Mouse (Mus musculus) CD8-positive naive resting alpha-beta T cell, adult 2 months (primary cell): ENCODE results near the gene Sdr39u1.

Experiments
- DNase-seq, 2 experiments: peaks; one replicate each; pipeline ENCODE4 v3.0.0; 2022; ENCODE audit warnings: low read depth in 2 of 2, low spot score in 2 of 2

Gene Sdr39u1

DNA sequence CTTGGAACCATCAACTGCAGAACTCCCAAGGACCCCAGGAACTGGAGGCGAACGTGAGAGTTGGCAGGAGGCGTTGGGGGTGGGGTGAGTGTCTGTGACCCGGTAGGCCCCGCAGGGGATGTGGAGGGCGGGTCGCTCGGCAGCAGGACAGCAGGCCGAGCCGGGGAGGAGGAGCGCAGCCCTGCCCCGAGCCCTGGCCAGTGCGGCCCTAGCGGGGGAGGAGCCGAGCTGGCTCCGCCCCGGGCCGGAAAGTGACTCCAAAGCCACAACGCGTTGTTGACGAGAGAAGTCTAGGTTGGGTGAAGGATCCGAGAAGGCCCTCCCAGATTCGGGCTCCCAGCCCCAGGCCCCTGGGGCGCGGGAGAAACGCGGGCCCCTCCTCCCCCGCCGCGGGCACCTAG, 15.4 kb downstream of the Sdr39u1 start, which contains the start of gene Khnyn:
Khnyn (plus strand) TSS at position 235 of the 401 bp plus-strand sequence.
- DNase-seq, result peak; percentile 56 to 62

DNA sequence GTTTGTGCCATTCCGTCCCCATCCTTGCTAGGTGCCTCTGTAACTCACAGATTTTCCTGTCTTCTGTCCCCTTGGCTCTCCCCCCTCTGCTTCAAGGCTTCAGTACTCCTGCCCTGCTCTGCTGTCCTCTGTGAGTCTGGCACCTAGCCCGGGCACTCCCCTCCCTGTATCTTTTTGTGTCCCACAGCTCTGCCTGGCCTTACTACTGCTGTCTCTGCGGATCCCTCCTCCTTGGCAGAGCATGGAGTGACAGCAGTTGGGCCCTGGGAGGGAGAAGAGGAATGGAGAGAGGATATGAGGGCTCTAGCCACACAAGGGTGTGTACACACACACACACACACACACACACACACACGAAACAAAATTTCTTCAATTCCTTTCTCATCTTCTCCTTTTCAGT, 15.9 kb downstream of the Sdr39u1 start, which contains the start of gene Cbln3:
Cbln3 (minus strand) TSS at position 227 of the 400 bp plus-strand sequence.
- DNase-seq, result no peak

DNA sequence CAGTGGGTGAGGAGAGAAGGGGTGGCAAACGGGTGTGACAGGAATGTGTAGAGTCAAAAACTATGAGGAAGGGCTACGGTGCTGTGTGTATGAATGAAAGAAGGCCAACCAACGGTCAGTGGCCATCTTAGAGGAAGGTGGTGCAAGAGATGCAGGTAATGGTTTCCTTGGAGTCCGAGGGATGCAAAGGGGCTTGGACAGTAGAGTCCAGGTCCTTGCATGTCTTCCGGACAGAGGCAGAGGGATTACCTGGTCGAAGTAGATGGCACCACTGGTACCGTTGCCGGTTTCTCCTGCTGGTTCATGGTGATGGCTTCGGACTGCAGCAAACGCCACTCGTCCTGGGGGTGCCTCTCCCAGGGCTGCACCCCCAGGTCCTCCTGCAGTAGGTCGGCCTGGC, 16.4 kb downstream of the Sdr39u1 start:
- DNase-seq, result no peak

DNA sequence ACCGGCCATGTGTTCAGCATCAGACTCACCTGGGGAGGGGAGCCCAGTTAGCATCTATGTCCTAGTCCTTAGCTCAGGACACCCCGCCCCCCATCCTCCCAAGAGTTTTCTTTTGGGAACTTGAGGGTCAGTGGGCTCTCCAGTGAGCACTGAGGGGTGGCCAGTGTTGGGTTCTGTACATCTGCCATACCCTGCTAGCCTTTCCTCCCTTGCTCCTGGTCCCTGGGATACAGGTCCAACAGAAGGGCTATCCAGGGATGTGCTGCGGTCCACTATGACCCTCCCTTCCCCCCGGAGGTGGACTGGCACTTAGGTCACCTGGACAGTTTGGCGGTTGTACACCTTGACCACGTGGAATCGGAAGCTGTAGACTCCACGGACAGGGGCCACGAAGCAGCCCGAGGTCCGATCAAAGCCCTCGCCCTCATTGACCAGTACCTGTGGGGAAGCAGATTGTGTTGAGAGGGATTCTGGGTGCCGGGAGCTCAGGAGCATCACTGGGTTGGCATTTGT, 16.9 kb downstream of the Sdr39u1 start:
- no peak for DNase-seq

DNA sequence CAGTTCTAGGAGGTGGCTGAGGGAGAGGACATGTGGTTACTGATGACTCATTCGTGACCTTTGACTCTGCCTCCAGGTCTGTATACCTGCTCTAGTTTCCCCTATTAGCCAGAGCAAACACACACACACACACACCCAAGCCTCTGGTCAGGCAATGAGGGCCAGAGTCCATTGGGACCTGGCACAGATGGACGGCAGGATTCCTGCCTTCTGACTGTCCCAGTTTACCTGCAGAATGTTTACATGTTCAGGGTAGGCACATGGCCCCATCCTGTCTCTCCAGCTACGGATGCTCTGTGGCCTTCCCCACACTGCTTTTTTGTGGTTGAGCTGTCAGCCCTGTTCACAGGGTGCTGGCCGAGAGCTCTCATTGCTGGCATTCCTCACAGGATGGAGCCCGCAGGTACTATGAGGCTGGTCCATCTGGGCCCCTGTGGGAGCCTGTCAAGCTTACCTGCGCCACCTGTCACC, 17.9 kb downstream of the Sdr39u1 start:
- DNase-seq, result peak; percentile 19 to 35

DNA sequence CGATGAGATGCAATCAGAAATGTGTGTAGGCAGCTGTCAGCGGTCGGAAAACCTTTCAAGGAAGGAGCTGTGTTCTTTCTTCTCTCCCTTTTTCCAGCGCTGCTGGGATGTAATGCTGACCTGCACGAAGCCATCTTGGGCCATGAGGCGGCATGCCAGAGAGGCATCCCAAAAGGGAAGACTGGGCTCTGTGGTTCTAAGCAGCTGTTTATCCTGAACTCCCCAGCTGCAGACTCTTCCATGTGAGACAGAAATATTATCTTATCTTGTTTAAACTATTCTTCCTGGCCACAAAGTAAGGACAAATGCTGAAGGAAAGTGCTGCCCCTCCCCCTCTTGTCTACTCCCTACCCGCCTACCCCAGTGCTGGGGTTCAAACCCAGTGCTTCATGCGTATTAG, 19.1 kb downstream of the Sdr39u1 start:
- DNase-seq, result no peak

DNA sequence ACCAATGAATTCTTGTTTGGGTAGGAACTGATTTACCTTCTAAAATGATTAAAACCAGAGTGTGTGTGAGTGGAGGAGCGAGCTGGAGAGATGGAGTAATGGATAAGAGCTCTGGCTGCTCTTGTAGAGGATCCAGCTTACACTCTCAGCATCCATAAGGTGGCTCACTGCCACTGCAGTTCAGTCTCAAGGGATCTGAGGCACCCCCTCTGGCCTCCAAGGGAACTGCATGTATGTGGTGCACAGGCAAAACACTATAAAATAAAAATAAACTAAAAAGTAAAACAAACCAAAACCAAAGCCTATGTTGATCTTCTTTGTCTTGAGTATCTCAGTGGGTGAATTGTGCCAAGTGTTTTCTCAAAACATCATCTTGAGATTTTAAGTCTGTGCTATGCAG, 20.5 kb downstream of the Sdr39u1 start:
- peak; percentile 66 to 84 for DNase-seq

DNA sequence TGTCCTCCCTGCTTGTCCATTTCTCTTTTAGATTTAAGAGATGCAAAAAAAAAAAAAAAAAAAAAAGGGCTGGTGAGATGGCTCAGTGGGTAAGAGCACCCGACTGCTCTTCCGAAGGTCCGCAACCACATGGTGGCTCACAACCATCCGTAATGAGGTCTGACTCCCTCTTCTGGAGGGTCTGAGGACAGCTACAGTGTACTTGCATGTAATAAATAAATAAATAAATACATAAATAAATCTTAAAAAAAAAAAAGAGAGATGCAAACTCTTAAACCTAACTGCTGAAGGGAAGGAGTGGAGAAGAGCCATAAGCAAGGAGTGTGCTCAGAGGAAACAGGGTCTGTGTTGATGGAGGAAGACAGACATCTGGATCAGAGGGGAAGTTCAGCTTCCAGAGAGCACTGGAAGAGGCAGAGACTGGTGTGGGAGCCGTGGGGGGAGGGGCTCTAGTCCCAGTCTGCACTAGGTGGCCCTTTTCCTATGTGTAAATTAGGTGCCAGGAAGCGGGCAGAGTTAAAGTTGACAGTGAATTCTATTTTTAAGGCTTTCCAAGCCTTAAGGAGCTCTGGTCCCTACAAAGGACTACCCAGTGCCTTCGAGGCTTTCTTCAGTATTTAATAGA, 21.7 kb downstream of the Sdr39u1 start:
- no peak for DNase-seq

DNA sequence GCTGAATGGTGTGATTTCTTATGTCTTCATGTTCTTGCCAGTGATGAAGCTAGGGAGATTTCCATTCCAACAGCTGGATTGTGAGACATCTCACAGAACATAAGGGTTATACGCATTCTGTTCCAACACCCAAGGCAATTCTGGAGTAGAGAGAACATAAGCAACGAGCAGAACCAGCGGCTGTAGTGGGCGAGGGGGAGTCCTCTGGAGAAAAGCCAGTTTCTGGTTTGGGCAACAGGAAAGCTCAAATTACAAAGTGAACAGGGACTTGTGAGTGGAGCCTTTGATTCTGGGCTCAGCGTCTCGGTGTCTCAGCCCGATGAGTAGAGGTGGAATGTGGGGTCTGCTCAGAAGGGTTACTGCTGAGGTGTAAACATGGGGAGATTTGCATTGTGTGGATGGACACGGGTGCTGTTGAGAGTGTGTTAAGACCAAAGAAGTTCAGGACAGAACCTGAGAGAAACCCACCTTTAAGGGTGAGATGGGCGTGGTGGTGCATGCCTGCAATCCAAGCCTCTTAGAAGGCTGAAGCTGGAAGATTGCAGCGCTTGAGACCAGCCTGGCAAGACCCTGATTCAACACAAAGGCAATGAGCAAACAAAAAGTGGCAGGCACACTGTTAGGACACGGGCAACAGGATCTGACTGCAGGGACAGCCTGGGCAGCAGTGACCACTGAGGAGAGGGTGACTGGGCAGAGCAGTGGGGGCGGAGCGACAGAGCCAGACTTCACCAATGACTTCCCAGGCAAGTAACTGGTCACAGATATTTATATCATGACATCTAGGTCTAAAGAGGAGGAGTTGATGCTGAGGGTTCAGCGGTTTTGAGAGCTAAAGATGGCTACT, 22.4 kb downstream of the Sdr39u1 start:
- no peak for DNase-seq

DNA sequence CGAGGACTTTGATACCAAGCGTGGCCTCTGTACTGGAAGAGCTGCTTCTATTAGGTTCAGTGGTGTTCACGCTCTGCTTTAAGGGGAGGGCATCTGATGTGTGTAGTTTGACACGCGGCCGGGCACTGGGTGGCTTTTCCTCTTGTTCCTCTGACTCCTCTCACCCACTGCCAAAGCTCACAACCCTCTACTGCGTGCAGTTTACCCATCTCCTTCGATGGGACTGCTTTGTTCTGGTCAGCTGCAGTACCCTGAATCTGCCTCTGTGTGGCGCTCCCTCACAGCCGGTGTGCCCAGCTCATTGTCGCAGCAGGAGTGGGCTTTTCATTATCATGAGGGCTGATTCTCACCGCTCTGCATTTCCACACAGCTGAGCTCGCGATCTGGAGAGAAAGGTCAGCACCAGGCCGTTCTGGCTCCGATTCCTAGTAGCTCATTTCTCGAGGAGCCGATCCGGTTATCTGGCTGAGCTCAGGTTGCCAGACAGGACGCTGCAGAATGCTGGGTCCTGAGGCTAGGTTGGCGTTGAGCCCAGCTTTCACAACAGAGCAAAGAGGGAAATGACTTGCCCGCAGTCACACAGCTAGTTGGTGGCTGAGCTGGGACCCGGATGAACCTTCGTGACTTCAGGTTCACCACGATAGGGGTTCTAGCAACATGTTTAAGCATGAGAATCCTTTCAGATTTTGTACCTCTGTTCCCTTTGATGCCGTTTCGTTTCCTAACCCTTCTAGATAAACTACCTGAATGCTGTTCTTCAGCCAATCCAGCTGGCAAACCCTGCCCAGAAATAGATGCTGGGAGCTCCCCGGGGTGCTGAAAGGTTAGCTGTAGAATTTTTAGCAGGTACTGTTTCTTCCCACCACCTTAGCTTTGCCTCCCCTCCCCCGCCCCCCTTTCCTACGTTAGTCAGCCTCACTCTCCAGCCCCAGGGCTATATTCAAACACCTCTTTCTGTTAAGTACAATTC, 26.1 kb downstream of the Sdr39u1 start:
- DNase-seq, result peak; percentile 79 to 86

DNA sequence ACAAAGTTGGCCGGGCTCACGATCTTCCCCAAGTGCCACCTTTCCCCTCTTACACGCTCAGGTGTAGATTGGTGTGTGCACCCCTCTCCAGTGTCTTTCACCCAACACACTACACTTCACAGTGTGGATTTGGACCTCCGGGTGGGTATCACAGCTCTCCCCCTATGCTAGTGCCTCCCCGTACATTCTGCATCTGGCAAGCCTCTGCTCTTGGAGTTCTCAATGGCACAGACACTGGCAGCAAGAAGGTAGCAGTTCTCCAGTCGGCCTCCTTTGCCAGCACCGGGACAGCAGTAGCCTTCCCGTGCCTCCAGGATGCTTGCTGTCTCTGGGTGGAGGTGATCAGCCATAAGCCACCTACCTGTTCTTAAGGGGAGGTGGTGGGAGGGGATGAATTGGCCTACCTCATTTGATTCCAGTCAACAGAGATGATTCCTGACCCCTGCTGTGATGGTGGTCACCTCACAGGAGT, 26.8 kb downstream of the Sdr39u1 start:
- DNase-seq, result no peak

DNA sequence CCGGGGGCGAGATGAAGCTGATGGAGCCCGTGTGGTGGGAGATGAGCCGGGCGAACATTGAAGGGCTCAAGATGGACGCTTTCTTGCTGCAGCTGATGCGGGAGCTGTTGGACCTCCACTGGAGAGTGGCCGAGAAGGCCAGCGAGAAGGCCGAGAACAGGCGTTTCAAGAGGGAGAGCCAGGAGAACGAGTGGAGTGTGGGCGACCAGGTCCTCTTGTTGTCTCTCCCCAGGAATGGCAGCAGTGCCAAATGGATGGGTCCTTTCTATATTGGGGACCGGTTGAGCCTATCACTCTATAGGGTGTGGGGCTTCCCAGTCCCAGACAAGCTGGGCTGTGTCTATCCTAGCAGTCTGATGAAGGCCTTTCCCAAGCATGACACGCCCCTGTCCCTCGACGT, 27.5 kb downstream of the Sdr39u1 start:
- no peak for DNase-seq

DNA sequence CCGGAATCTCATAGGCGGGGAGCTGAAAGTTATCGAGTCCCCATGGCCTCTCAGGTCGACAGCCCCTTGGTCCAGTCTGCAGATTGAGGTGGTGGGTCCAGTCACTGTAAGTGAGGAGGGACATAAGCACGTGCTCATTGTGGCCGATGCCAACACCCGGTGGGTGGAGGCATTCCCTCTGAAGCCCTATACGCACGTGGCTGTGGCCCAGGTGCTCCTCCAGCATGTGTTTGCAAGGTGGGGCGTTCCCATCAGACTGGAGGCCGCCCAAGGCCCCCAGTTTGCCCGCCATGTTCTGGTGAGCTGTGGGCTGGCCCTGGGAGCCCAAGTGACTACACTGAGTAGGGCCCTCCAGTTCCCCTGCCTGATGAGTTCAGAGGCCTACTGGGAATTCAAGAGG, 28.1 kb downstream of the Sdr39u1 start:
- no peak for DNase-seq

DNA sequence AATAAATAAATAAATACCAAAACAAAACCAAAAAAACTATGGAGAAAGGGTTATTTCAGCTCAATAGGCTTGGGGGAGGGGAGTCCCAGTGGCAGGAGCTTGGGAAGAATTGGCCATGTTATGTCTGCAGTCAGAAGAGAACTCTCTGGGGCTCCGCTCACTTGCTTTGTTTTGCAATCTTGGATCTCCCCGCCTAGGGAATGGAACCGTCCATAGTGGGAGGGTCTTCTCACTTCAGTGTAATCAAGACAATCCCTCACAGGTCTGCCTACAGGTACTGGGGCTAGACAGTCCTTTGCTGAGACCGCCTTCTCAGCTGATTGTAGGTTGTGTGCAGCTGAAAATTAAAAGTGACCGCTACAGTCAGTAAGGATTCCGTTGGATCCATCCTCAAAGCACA, 30.6 kb downstream of the Sdr39u1 start:
- DNase-seq, result no peak

DNA sequence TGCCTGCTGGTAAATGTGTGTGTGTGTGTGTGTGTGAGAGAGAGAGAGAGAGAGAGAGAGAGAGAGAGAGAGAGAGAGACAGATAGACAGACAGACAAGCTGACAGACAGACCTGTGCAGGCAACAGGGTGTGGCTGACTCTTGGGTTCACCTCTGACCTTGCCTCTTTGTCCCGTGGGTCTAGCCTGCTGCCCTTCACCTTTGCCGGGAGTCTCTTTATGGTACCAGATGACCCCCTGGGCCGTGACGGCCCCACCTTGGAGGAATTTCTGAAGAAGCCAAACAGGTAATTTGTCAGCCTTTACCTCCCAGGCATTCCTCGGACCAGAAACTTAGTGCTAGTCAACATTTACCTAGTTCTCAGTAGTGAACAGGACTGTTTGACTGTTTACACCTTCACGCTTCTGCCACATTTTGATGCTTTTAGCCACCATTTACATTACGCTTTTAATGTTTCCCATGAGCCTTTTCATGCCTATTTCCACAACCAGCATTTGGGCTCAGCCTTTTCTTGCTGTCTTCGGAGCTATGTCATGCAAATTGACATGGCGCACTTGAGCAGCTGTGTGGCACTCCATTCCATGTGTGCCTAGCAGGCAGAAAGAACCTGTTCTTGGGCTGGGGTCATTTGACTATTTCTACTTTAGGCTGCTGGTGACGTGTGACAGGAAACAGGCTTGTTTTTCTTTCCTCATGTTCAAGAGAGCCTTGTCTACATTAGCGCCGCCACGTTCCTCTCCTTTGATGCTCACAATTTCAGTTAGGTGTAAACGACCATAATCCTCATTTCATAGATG, 31.7 kb downstream of the Sdr39u1 start:
- no peak for DNase-seq

DNA sequence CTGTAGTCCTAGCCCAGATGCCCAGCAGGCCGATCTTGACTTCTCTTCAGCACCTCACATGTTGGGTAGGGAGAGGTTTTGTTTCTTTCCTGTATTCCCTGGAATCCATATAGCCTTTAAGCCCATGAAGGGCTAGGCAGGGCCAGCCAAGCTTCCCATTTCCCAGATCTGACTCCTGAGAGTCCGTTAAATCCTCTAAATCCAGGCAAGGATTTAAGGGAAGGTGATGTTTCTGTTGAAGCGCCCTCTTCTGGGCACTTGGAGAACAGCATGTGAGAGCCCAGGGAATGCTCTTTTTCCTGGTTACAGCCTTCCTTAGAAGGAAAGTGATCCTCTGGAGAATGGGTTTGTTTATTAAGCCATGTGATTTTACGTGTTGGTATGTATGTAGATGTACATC, 33.1 kb downstream of the Sdr39u1 start:
- no peak for DNase-seq

DNA sequence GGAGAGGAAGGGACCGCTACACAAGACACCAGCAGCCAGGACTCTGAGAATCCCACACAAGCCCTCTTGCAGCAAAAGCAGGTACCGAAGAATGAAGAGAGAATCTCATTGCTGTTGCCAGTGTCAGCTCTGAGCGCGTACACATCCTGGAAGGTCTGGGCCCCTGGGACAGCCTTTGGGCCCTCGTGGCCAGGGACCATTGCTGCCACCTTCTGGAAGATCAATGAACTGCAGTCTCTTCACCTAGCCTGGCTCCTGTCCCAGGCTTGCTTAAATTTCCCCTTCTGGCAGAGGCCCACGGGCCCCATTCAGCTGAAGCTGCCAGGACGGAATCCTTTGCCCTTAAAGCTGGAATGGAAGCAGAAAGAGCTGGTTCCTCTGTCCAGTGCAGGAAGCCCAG, 36.3 kb downstream of the Sdr39u1 start:
- DNase-seq, result peak; percentile 58 to 65

DNA sequence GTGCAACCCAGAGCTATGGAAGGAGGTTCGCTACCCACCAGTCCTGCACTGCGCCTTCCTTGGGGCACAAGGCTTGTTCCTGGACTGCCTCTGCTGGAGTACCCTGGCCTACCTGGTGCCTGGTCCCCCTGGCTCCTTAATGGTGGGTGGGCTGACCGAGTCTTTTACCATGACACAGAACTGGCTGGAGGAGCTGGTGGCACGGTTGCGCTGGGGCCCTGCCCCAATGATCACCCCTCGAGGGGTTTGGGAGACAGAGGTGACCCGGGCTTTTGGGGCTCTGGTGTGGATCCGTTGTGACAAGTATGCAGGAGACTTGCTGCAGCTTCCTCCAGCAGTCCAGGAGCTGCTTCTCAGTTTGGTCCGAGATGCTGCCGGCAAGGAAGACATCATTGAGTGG, 37.1 kb downstream of the Sdr39u1 start:
- DNase-seq, result no peak

DNA sequence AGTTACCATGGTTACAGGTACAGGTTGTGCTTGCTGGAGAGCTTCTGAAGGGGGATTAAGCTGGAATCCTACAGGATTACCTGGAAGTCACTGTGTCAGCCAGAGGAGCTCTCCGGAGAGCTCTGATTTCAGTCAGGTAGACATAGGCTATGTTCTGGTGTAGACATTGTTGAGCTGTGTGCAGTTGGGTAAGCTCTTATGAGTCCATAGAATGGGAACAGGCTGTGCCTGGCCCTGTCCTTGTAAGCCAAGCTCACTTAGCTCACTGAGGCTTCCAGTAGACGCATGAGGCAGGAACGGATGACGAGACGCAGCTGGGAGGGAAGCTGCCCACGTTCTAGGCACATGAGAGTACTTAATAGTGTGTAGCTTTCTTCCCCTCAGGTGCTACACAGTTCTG, 37.9 kb downstream of the Sdr39u1 start:
- no peak for DNase-seq

DNA sequence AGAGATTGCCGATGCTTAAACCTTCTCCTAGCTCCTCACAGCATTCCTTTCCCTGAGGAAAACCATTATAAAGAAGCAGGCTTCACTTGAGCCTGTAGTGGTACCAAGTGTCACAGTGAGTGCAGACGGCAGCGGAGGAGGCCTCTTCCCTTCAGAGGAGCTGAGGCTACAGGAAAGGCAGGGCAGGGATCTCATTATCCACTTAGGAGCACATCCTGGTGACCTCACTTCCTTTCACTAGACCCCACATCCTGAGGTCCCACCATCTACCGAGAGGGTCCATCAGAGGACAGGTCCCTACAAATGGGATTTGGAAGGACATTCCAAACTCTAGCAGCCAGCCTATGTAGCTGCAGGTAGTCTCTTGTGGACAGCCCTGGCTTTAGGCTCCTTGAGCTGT, 42.5 kb downstream of the Sdr39u1 start:
- no peak for DNase-seq
